Mouse (Mus musculus): ENCODE results near the gene Pla1a. TPM values are rescaled to one million over a fixed set of nuclear protein-coding genes. Genes with fewer than 3 reads are reported as not detected.

Gene Pla1a
- total RNA-seq, 1 experiment from 2014 or later: not detected

- no peak for ATAC-seq (replicated peaks in 1 of 2; ENCODE audit: insufficient read depth in 1 of 2, low FRiP score in 2 of 2, low TSS enrichment in 1 of 2, low read depth in 1 of 2, poor library complexity in 2 of 2, severe bottlenecking in 2 of 2)
Measured at GRCm38 (mm10) chr16:38379493-38379892, 53.5 kb downstream of the Pla1a start.

DNA sequence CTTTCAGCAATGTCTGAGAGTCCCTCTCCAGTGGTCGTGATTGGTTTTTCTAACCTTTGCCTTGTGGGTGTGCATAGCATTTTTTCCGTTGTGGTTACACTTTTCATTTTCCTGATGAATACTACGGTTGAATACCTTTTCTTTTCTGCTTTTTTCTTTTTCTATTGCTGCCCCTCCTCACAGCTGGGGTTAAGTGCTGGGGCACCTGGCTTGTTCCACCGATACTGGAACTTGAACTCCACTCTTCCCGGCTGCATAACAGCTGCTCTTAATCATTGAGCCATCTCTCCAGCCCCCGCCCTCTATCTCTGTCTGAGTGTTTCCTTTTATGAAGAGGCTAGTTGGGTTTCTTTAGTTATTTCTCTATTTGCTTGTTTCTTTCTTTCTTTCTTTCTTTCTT is 53.9 kb downstream of the Pla1a start:
- ATAC-seq (replicated peaks in 1 of 2; ENCODE audit: insufficient read depth in 1 of 2, low FRiP score in 2 of 2, low TSS enrichment in 1 of 2, low read depth in 1 of 2, poor library complexity in 2 of 2, severe bottlenecking in 2 of 2): no peak

DNA sequence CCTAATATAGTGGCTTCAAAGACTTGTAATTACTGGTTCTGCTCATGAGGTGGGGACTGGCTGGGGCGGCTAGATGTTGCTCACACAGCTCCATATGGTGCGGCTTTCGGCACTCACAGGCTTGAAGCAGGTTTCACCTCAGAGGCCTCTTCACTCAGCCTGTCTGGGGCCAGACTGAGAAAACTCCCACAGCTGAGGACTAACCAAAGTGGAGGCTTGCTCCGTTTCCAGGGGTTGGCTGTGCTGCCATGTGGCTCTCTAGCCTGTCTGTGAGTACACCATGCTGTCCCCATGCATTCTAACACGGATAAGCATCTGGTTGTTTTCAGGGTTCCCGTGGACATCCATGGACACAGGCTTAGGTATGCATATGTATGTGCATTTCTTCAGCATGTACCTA is 54.4 kb downstream of the Pla1a start:
- ATAC-seq (replicated peaks in 1 of 2; ENCODE audit: insufficient read depth in 1 of 2, low FRiP score in 2 of 2, low TSS enrichment in 1 of 2, low read depth in 1 of 2, poor library complexity in 2 of 2, severe bottlenecking in 2 of 2): no peak

GRCm38 (mm10) chr16:38377546-38377945 is 55.4 kb downstream of the Pla1a start:
- ATAC-seq (replicated peaks in 1 of 2; ENCODE audit: insufficient read depth in 1 of 2, low FRiP score in 2 of 2, low TSS enrichment in 1 of 2, low read depth in 1 of 2, poor library complexity in 2 of 2, severe bottlenecking in 2 of 2): no peak

GRCm38 (mm10) chr16:38376841-38377249 is 56.1 kb downstream of the Pla1a start:
- peak; percentile 30 to 42 for ATAC-seq (replicated peaks in 1 of 2; ENCODE audit: insufficient read depth in 1 of 2, low FRiP score in 2 of 2, low TSS enrichment in 1 of 2, low read depth in 1 of 2, poor library complexity in 2 of 2, severe bottlenecking in 2 of 2)

- peak; percentile 54 to 57 for ATAC-seq (replicated peaks in 1 of 2; ENCODE audit: insufficient read depth in 1 of 2, low FRiP score in 2 of 2, low TSS enrichment in 1 of 2, low read depth in 1 of 2, poor library complexity in 2 of 2, severe bottlenecking in 2 of 2)
Measured at GRCm38 (mm10) chr16:38376163-38376840, 56.6 kb downstream of the Pla1a start.

DNA sequence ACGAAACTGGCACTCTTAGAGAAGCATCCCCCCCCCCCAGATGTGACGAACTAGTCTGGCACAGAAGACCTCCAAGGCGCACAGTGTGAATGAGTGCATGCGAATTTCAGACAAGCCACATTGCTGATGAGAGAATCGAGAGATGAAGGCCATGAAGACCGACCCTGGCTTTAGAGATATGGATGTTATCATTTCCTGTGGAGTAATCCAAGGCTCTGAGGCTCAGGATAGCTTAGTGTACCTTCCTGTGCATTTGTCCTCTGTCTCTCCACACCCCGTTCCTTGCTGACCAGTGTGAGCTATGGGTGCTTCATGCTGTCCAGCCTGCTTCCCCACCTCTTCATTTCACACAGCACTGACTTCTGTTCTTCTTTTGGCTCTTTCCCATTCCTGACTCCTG is 57.8 kb downstream of the Pla1a start:
- no peak for ATAC-seq (replicated peaks in 1 of 2; ENCODE audit: insufficient read depth in 1 of 2, low FRiP score in 2 of 2, low TSS enrichment in 1 of 2, low read depth in 1 of 2, poor library complexity in 2 of 2, severe bottlenecking in 2 of 2)

DNA sequence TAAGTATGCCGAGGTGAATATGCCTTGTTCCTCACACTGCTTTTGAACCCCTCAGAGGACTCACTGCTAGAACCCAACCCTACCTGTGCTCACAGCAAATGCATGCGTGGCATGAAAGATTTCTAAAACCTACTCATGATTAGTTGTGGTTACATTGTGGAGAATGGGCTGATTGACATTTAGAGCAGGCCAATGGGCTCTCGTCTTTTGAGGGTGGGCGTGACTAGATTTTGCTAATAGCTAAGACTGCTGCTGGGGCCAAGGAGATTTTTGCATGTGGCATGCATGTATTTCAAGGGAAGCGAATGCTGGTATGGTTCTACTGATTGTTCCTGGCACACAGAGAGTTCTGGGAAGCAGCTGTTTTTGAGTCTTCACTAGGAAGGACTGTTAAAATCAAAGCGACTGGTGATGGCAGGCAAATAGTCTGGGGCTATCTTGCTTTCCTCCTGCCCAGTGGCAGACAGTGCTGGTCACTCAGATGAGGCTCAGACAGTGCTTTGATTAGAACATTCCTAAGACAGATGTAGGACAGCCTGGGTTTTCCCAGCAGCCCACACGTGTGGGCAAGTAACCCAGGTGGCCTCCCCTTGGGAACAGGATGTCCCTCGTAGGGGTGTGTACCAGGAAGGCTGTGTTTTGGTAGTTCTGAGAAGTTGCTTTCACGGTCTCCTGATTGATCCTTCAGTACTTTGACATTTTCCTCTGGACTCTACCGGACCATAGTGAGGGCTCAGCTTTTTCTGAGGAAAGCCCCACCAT is 58.4 kb downstream of the Pla1a start:
- ATAC-seq (replicated peaks in 1 of 2; ENCODE audit: insufficient read depth in 1 of 2, low FRiP score in 2 of 2, low TSS enrichment in 1 of 2, low read depth in 1 of 2, poor library complexity in 2 of 2, severe bottlenecking in 2 of 2): no peak

- ATAC-seq (replicated peaks in 1 of 2; ENCODE audit: insufficient read depth in 1 of 2, low FRiP score in 2 of 2, low TSS enrichment in 1 of 2, low read depth in 1 of 2, poor library complexity in 2 of 2, severe bottlenecking in 2 of 2): no peak
Measured at GRCm38 (mm10) chr16:38373941-38374340, 59.0 kb downstream of the Pla1a start.

DNA sequence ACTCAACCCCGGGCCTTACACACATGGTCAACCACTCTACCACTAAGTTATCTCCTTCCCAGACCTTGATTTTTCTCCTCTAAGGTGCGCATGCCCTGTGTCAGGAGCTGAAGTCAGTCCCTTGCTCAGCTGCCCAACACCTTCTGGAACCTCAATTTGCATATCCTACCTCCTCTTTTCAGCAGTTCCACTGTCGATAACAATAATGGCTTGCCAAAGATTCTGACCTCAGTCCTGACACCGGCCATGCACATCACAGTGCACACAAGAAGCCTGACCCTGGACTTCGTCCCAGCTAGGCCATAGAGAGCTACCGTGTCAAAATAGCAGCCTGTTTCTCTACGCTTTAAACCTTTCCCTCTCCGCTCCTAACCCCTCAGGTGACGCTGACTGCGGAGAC is 59.5 kb downstream of the Pla1a start:
- no peak for ATAC-seq (replicated peaks in 1 of 2; ENCODE audit: insufficient read depth in 1 of 2, low FRiP score in 2 of 2, low TSS enrichment in 1 of 2, low read depth in 1 of 2, poor library complexity in 2 of 2, severe bottlenecking in 2 of 2)

- ATAC-seq (replicated peaks in 1 of 2; ENCODE audit: insufficient read depth in 1 of 2, low FRiP score in 2 of 2, low TSS enrichment in 1 of 2, low read depth in 1 of 2, poor library complexity in 2 of 2, severe bottlenecking in 2 of 2): no peak
Measured at GRCm38 (mm10) chr16:38372876-38373275, 60.1 kb downstream of the Pla1a start.

DNA sequence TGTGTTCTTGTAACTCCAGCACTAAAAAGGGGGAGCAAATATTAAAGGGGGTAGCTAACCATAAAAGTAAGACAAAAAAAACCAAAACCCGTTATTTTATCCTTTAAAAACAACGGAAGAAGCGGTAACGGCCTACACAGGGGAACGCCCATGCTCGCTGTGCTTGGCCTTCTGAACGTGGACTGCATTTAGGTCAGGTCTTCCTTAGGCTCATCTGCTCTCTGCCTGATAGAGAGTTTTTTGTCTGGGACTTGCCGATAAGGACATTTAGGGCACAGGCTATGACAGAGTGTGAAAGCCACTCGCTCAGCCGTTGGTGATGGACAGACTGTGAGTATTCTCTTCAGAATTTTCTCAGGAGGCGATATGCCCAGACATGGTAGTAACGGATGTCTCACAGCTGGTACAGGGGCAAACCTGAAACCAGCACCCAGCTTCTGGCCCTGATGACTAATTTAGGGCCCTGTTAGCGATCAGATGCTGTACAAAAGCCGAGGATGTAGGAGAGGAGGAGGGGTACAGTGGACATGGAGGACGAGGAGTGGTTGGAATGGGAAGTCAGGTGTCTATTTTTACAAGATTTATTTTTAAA is 61.1 kb downstream of the Pla1a start:
- peak in 1 of 2 experiments; percentile 8; a peak in 1 of 4 replicates for ATAC-seq (replicated peaks in 1 of 2; ENCODE audit: insufficient read depth in 1 of 2, low FRiP score in 2 of 2, low TSS enrichment in 1 of 2, low read depth in 1 of 2, poor library complexity in 2 of 2, severe bottlenecking in 2 of 2)

- no peak for ATAC-seq (replicated peaks in 1 of 2; ENCODE audit: insufficient read depth in 1 of 2, low FRiP score in 2 of 2, low TSS enrichment in 1 of 2, low read depth in 1 of 2, poor library complexity in 2 of 2, severe bottlenecking in 2 of 2)
Measured at GRCm38 (mm10) chr16:38370633-38371374, 62.1 kb downstream of the Pla1a start.

- no peak for ATAC-seq (replicated peaks in 1 of 2; ENCODE audit: insufficient read depth in 1 of 2, low FRiP score in 2 of 2, low TSS enrichment in 1 of 2, low read depth in 1 of 2, poor library complexity in 2 of 2, severe bottlenecking in 2 of 2)
Measured at GRCm38 (mm10) chr16:38369992-38370484, 62.9 kb downstream of the Pla1a start.

GRCm38 (mm10) chr16:38369431-38369830 is 63.5 kb downstream of the Pla1a start:
- no peak for ATAC-seq (replicated peaks in 1 of 2; ENCODE audit: insufficient read depth in 1 of 2, low FRiP score in 2 of 2, low TSS enrichment in 1 of 2, low read depth in 1 of 2, poor library complexity in 2 of 2, severe bottlenecking in 2 of 2)

DNA sequence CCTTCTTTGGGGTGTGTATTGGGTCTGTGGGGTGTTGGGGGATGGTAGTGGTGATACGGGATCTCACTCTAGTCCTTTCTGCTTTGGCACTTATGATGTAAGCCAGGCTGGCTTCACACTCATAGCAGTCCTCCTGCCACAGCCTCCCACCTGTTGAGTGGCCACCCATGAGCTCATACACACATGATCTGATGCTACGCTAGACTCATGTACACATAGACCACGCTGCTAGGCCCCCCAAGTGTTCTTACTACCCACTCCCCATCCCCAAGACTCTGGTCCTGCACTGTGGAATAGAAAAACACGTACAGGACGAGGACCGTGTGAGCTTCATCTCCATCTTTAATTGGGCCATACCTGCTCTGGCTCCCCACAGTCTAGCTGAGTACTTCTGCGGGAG is 63.9 kb downstream of the Pla1a start:
- no peak for ATAC-seq (replicated peaks in 1 of 2; ENCODE audit: insufficient read depth in 1 of 2, low FRiP score in 2 of 2, low TSS enrichment in 1 of 2, low read depth in 1 of 2, poor library complexity in 2 of 2, severe bottlenecking in 2 of 2)

GRCm38 (mm10) chr16:38368336-38368735 is 64.6 kb downstream of the Pla1a start:
- ATAC-seq (replicated peaks in 1 of 2; ENCODE audit: insufficient read depth in 1 of 2, low FRiP score in 2 of 2, low TSS enrichment in 1 of 2, low read depth in 1 of 2, poor library complexity in 2 of 2, severe bottlenecking in 2 of 2): no peak

DNA sequence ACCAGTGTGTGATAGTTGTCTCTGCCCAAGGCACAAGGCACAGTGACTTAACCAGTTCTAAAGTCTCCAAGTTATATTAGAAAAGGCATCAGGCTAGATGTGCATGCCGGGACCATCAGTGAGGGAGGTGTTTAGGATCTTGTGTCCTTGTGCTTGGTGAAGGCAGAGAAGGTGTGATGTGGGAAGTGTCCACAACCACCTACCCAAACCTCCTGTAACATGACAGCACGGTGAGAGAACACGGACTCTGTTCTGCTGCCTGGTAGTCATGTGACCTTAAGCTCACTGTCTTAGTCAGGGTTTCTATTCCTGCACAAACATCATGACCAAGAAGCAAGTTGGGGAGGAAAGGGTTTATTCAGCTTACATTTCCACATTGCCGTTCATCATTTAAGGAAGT is 66.7 kb downstream of the Pla1a start:
- no peak for ATAC-seq (replicated peaks in 1 of 2; ENCODE audit: insufficient read depth in 1 of 2, low FRiP score in 2 of 2, low TSS enrichment in 1 of 2, low read depth in 1 of 2, poor library complexity in 2 of 2, severe bottlenecking in 2 of 2)
